Mouse (Mus musculus) kidney, embryonic 15.5 days (tissue): ENCODE measurements around the gene Ppef1. TPM values are rescaled to one million over a fixed set of nuclear protein-coding genes. Genes with fewer than 3 reads are reported as not detected.

Experiments
- ATAC-seq: fragments of 200-750 bp; cut with Nextera tagmentation; replicated peaks from 2 replicates; pipeline ENCODE4 v1.8.0; 2017; ENCODE audit warnings: moderate TSS enrichment; ENCODE audit not compliant: low FRiP score
- H3K27ac ChIP-seq: fragments of 300-500 bp; sonication (generic); 2 replicates; pipeline ENCODE4 v1.5.1; 2015; ENCODE audit warnings: mild to moderate bottlenecking, inconsistent platforms
- H3K27me3 ChIP-seq: fragments of 300-500 bp; sonication (generic); 2 replicates; pipeline ENCODE4 v1.6.1; 2015; ENCODE audit warnings: inconsistent platforms
- H3K36me3 ChIP-seq: fragments of 300-500 bp; sonication (generic); 2 replicates; pipeline ENCODE4 v1.6.1; 2015; ENCODE audit warnings: inconsistent platforms
- H3K4me1 ChIP-seq: fragments of 300-500 bp; sonication (generic); 2 replicates; pipeline ENCODE4 v1.6.1; 2015; ENCODE audit warnings: inconsistent platforms
- H3K4me2 ChIP-seq: fragments of 300-500 bp; sonication (generic); 2 replicates; pipeline ENCODE4 v1.6.1; 2015; ENCODE audit warnings: moderate library complexity, mild to moderate bottlenecking, inconsistent platforms
- H3K4me3 ChIP-seq: fragments of 300-500 bp; sonication (generic); replicated peaks from 2 replicates; pipeline ENCODE4 v1.5.1; 2015; ENCODE audit warnings: mild to moderate bottlenecking, inconsistent platforms
- H3K9ac ChIP-seq: fragments of 300-500 bp; sonication (generic); 2 replicates; pipeline ENCODE4 v1.6.1; 2015; ENCODE audit warnings: mild to moderate bottlenecking, inconsistent platforms
- H3K9me3 ChIP-seq: fragments of 300-500 bp; sonication (generic); replicated peaks from 2 replicates; pipeline ENCODE4 v1.6.1; 2016; ENCODE audit warnings: inconsistent platforms
- WGBS: fragments of 180-500 bp; shearing (Covaris S2); methylation state at CpG from one replicate; pipeline ENCODE4 v1.1.7; 2015; ENCODE audit warnings: mixed read lengths; 5-methylcytosine and 5-hydroxymethylcytosine counted together
- polyA plus RNA-seq: library from polyadenylated mRNA; unstranded; fragments of >200 nt; fragmentation: Nextera tagmentation; extraction: Ambion mirVana; gene quantifications from 2 replicates; pipeline ENCODE4 v1.2.1, GENCODE M21; 2015

The Ppef1 gene
- polyA plus RNA-seq, 1 experiment from 2014 or later: not detected

GRCm38 (mm10) chrX:160690094-160690493 lies 45.5 kb downstream of the Ppef1 start:
- 91% methylated on average over 2 of the region's 2 CpGs for WGBS
- Histone ChIP-seq H3K27me3 (peaks cover 17% of the 10 kb centered on the region), H3K4me3 (no peak overlapping the region), H3K9ac (no peak overlapping the region), H3K4me2 (no peak overlapping the region), H3K4me1 (no peaks in the 10 kb centered on the region), H3K9me3 (no peaks in the 10 kb centered on the region), H3K36me3 (no peaks in the 10 kb centered on the region), H3K27ac (no peak overlapping the region)
- ATAC-seq: no peak

- 63% methylated on average over 1 of the region's 1 CpGs for WGBS
- no peak for ATAC-seq
These were observed 65.6 kb downstream of the Ppef1 start for GRCm38 (mm10) chrX:160669992-160670391.

DNA sequence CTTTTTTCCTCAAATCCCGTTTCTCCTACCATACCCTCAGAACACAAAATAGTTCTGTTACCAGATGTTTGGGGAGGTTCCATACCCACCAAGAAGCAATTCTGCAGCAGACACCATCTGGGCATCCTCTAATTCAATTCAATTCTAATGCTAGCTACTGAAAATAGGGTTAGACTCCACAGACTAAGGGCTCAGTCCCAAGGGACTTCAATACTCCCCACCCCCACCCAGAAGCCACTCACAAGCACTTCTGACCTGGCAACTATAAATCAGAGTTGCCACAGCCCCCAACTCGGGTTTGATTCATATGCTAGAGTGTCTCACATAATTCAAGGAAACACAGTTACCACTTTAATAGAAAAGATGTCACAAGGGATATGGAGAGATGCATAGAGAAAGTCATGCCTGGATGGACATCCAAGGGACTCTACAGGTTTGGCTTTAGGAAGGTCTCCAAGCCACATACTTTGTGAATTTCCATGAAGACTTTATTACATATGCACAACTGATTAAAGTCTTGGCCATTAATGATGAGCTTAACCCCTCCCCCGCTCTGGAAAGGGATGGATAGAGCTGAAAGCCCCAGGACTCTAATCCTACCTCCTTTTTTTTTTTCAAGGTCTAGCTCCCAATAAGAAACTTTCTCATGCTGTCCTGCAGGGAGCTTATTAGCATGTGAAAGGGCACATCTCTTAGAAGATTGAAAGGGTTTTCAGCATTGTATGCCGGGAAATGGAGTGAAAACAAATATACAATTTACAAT lies 124.5 kb downstream of the Ppef1 start:
- Histone ChIP-seq H3K9ac (no peak overlapping the region), H3K4me2 (no peak overlapping the region), H3K4me3 (no peak overlapping the region), H3K9me3 (no peaks in the 10 kb centered on the region), H3K36me3 (no peaks in the 10 kb centered on the region), H3K27ac (no peak overlapping the region), H3K4me1 (no peaks in the 10 kb centered on the region), H3K27me3 (peaks cover 12% of the 10 kb centered on the region; the same call in 1 of the 2 replicates)
- no peak for ATAC-seq
- 50% methylated on average over 4 of the region's 4 CpGs for WGBS

More at GRCm38 (mm10) chrX:160669992-160670391, 65.6 kb downstream of the Ppef1 start:
- H3K4me2 ChIP-seq: no peak overlapping the region
- H3K27ac ChIP-seq: no peak overlapping the region
- H3K4me3 ChIP-seq: no peak overlapping the region
- H3K4me1 ChIP-seq: no peaks in the 10 kb centered on the region
- H3K9ac ChIP-seq: no peak overlapping the region
- no peaks in the 10 kb centered on the region for H3K36me3 ChIP-seq
- H3K9me3 ChIP-seq: no peaks in the 10 kb centered on the region
- H3K27me3 ChIP-seq: peaks cover 27% of the 10 kb centered on the region

- Histone ChIP-seq H3K27me3 (peaks cover 12% of the 10 kb centered on the region; the same call in 1 of the 2 replicates), H3K4me3 (no peak overlapping the region), H3K27ac (no peak overlapping the region), H3K4me2 (no peak overlapping the region), H3K9ac (no peak overlapping the region), H3K4me1 (no peaks in the 10 kb centered on the region), H3K9me3 (no peaks in the 10 kb centered on the region), H3K36me3 (no peaks in the 10 kb centered on the region)
- WGBS: 73% methylated on average over 2 of the region's 2 CpGs
- no peak for ATAC-seq
These were observed 125.1 kb downstream of the Ppef1 start for GRCm38 (mm10) chrX:160610482-160610881.

- H3K4me2 ChIP-seq: no peak overlapping the region
- 41% methylated on average over 3 of the region's 3 CpGs for WGBS
These were observed 125.7 kb downstream of the Ppef1 start for GRCm38 (mm10) chrX:160609849-160610248.

DNA sequence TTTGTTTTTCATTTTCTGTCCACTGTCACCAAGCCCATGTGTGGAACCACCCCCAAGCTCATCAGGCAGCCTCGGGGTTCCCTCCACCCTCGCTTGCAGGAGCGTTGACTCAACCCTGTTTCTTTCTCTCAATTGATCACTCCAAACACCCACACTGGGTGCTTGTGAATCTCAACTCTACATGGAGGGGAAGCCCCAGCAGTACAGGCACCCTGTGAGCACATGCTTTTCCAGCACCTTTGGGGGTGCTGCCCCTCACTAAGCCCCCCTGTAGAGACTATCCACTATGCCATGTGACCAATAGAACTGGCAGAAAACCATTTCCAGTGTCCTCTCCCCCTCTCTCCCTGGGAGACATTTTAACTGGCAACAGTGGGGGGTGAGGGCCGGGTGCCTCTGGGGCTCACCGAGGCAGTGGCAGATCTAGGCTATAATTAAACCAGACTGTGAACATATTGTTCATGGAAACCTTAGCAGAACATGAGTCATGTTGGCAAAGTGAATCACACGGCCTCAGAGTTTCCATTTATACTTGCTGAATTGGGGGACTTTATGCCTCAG lies 131.5 kb downstream of the Ppef1 start:
- Histone ChIP-seq H3K9ac (no peak overlapping the region), H3K27me3 (peaks cover 25% of the 10 kb centered on the region), H3K4me3 (no peak overlapping the region), H3K27ac (0 out of 2 replicates have a peak overlapping the region, but pooled peaks have one; percentile 13), H3K4me1 (peaks cover 17% of the 10 kb centered on the region), H3K4me2 (no peak overlapping the region), H3K36me3 (no peaks in the 10 kb centered on the region), H3K9me3 (no peaks in the 10 kb centered on the region)
- no peak for ATAC-seq
- WGBS: 60% methylated on average over 6 of the region's 6 CpGs

More at GRCm38 (mm10) chrX:160609849-160610248, 125.7 kb downstream of the Ppef1 start:
- Histone ChIP-seq H3K27ac (no peak overlapping the region), H3K36me3 (no peaks in the 10 kb centered on the region), H3K27me3 (peaks cover 15% of the 10 kb centered on the region; the same call in 1 of the 2 replicates), H3K4me3 (no peak overlapping the region), H3K9me3 (no peaks in the 10 kb centered on the region), H3K9ac (no peak overlapping the region), H3K4me1 (no peaks in the 10 kb centered on the region)
- ATAC-seq: no peak

- ATAC-seq: no peak
- 94% methylated on average over 2 of the region's 2 CpGs for WGBS
- Histone ChIP-seq H3K4me2 (no peak overlapping the region), H3K4me3 (no peak overlapping the region), H3K36me3 (no peaks in the 10 kb centered on the region), H3K9me3 (no peaks in the 10 kb centered on the region), H3K4me1 (peaks cover 25% of the 10 kb centered on the region), H3K9ac (no peak overlapping the region), H3K27me3 (peaks cover 32% of the 10 kb centered on the region), H3K27ac (no peak overlapping the region)
These were observed 132.2 kb downstream of the Ppef1 start for GRCm38 (mm10) chrX:160603316-160603715.

- Histone ChIP-seq H3K9me3 (no peaks in the 10 kb centered on the region), H3K27ac (no peak overlapping the region), H3K36me3 (no peaks in the 10 kb centered on the region), H3K4me1 (peaks cover 29% of the 10 kb centered on the region), H3K4me3 (no peak overlapping the region), H3K9ac (no peak overlapping the region), H3K27me3 (peaks cover 38% of the 10 kb centered on the region), H3K4me2 (no peak overlapping the region)
- 61% methylated on average over 1 of the region's 1 CpGs for WGBS
- no peak for ATAC-seq
These were observed 132.8 kb downstream of the Ppef1 start for GRCm38 (mm10) chrX:160602770-160603169.

GRCm38 (mm10) chrX:160601053-160601452 lies 134.5 kb downstream of the Ppef1 start:
- H3K27ac ChIP-seq: peak overlapping the region; percentile 41; the same call in 1 of the 2 replicates
- peak; percentile 9; the same call in 1 of the 2 replicates for ATAC-seq
- no peaks in the 10 kb centered on the region for H3K9me3 ChIP-seq
- no peak overlapping the region for H3K9ac ChIP-seq
- no peak overlapping the region for H3K4me2 ChIP-seq
- peaks cover 43% of the 10 kb centered on the region for H3K27me3 ChIP-seq
- no peaks in the 10 kb centered on the region for H3K36me3 ChIP-seq
- WGBS: 26% methylated on average over 3 of the region's 3 CpGs
- no peak overlapping the region for H3K4me3 ChIP-seq
- peaks cover 29% of the 10 kb centered on the region for H3K4me1 ChIP-seq

- H3K4me3 ChIP-seq: no peak overlapping the region
- H3K27me3 ChIP-seq: peaks cover 39% of the 10 kb centered on the region
- peak overlapping the region; percentile 84 for H3K27ac ChIP-seq
- peak; percentile 94 for ATAC-seq
- no peak overlapping the region for H3K9ac ChIP-seq
- no peaks in the 10 kb centered on the region for H3K9me3 ChIP-seq
- WGBS: 20% methylated on average over 3 of the region's 3 CpGs
- no peak overlapping the region for H3K4me2 ChIP-seq
- H3K36me3 ChIP-seq: no peaks in the 10 kb centered on the region
- peaks cover 27% of the 10 kb centered on the region for H3K4me1 ChIP-seq
These were observed 136.8 kb downstream of the Ppef1 start for GRCm38 (mm10) chrX:160598562-160599458.

DNA sequence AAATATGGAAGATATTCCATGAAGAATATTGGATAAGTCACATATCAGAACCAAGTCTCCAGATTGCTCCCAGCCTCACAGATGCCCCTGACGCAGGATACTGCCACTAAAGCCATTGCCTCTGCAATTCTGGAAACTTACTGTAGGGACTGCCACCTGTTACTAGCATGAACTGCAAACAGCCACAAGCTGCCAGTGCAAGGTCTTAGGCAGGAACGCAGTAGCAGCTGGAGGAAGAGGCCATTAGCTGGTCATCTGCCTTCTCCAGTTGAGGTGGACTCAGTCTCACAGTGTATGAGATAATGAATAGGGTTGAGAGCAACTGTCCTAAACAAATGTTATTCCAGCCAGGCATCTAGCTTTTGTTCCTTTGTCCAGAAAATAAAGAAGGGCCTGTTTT lies 137.5 kb downstream of the Ppef1 start:
- no peak overlapping the region for H3K4me3 ChIP-seq
- 68% methylated on average over 2 of the region's 2 CpGs for WGBS
- no peak overlapping the region for H3K9ac ChIP-seq
- no peak overlapping the region for H3K4me2 ChIP-seq
- H3K36me3 ChIP-seq: no peaks in the 10 kb centered on the region
- no peaks in the 10 kb centered on the region for H3K9me3 ChIP-seq
- peaks cover 27% of the 10 kb centered on the region for H3K4me1 ChIP-seq
- H3K27ac ChIP-seq: peak overlapping the region; percentile 84; the same call in 1 of the 2 replicates
- peaks cover 34% of the 10 kb centered on the region for H3K27me3 ChIP-seq
- ATAC-seq: no peak
